Mouse (Mus musculus) hematopoietic stem cell, adult 5-6 weeks (primary cell): ENCODE measurements around the gene Kdsr. TPM values are rescaled to one million over a fixed set of nuclear protein-coding genes. Genes with fewer than 3 reads are reported as not detected.

Source experiments
- ATAC-seq, 2 experiments: fragments of 125-278 bp in 1 of 2; replicated peaks in 1 of 2; 2 replicates each; pipeline ENCODE4 v1.8.0; 2016 to 2017; ENCODE audit warnings: inconsistent platforms in 2 of 2, mild to moderate bottlenecking in 2 of 2, moderate number of reproducible peaks in 2 of 2, low read depth in 1 of 2, moderate TSS enrichment in 1 of 2; ENCODE audit not compliant: low FRiP score in 2 of 2, poor library complexity in 2 of 2, severe bottlenecking in 2 of 2, insufficient read depth in 1 of 2, low TSS enrichment in 1 of 2
- total RNA-seq: library from RNA; stranded (forward); fragments of 172-1452, 232-1000 nt; gene quantifications from 2 replicates; pipeline ENCODE4 v1.2.3, GENCODE M21; 2017

Gene Kdsr
- total RNA-seq, 1 experiment from 2014 or later: 69.4 TPM

DNA sequence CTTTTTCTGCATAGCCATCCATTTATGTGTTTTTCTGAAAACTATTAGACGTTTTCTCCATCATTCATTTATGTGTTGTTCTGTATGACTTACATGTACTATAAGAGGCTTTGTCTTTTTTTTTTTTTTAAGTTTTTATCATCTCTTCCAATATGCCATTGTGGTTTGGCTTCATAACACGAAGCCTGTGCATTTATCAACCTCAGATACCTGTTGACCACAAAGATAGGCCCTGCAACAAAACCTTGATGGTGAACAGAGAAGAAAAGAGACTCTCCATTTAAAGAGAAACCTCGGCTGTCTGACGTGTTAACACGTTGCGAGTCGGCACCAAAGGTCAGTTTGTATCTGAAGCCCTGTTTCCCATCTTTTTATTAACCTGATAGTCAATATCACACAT lies 49.3 kb downstream of the Kdsr start:
- no peak for ATAC-seq

DNA sequence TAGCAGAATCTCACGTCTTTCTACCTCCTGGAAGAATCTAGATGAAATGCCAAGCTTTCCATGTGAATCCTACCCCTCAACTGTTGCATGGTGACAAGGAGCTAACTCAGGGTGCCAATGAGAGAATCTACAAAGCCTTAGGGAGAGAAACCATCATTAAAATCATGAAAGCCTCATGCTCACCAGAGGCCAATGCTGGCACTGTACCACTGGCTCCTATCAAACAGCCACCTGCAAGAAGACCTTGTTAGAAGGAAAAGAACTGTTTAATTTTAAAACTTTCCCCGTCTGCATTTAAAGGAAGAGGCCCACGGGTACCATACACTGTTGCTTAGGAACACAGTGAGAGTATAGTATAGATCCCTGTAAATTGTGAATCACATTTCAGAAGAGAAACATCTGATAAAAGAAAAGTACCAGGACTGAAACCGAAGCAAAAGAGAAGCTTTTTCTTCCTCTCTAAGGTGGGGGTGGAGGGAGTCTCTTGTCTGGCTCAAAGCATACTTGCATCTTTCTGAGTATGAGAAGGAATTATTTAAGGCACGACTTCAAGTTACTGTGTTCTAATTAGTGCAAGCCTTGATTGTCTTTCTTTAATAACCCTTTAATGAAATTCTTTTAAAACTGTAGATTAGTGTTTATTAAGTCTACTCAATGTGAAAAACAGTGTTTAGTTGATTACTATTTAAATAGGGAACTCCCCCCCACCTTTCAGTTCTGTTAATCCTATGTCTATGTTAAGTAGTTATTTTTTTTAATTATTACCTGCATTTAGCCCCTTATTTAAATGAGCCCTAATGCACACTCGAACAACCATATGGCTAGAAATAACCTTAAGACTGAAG lies 52.3 kb downstream of the Kdsr start:
- no peak for ATAC-seq

DNA sequence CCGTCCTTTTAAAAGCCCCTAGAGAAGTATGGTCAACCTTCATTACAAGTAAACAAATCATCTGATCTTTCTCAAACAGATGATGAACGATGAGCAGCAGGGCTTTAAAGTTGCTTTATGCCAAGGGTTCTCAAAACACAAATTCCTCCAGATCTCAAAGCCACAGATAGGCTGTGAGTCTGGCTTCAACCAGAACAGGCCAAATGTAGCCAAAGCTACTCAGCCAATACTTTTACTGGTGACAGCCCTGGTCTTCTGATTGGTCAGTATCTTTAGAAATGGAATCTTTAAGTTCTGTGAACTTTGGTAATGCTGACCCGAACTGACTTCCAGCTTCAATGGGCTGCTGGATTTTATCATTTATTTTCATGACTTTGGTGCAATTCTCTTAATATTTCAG lies 56.3 kb downstream of the Kdsr start:
- no peak for ATAC-seq

DNA sequence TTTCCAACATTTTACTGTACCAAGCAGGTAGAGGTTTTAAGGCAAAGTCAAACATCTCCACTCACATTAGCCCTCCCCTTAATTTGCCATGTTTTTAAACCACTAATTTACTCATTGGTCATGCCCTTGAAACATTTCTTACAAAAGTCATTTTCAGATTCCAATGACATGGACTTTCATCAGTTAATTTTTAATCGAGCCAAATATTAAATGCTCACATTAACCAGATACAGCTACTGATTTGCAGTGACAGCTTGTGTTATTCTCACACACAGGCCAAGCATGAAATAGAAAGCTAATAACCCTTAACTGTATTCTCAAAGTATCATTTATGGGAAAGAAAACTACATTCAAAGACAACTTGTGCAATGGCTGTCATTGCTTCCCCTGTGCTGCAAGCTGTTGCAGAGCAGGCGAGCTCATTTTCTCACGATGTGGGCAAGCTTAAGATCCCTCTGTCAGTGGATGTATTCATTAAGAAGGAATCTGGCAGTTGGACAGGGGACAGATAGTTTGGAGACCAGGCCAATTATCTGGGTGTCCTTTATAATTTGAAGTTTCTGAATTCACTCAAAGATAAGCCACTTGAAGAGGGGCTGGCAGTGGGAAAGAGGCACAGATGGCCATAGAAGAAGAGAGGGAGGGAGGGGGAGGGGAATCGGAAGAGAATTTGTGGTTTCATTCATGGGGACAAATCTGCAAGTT lies 56.9 kb downstream of the Kdsr start:
- no peak for ATAC-seq

DNA sequence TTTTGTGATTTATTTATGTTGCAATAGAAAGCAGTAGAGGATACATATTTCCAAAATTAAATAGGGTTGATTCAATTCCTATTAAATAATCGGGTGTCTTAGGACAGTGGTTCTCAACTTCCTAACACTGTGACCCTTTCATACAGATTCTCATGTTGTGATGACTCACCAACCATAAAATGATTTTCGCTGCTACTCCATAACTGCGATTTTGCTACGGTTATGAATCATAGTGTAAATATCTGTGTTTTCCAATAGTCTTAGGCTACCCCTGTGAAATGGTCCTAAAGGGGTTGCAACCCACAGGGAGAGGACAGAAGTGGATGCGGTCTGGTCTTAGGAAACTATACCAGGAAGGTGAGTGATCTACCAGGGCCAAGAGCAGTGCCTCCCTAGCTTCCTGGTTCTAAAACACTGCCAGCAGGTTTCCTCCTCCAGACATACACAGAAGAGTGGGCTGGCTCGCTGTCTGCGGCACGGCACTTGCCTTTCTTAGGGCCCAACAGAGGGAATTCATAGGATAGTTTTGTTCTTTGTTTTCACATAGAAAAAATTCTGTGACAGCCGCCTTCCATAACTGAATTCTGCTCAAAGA lies 58.9 kb downstream of the Kdsr start:
- ATAC-seq: peak in 1 of 2 experiments; percentile 62; a peak in 2 of 4 replicates

DNA sequence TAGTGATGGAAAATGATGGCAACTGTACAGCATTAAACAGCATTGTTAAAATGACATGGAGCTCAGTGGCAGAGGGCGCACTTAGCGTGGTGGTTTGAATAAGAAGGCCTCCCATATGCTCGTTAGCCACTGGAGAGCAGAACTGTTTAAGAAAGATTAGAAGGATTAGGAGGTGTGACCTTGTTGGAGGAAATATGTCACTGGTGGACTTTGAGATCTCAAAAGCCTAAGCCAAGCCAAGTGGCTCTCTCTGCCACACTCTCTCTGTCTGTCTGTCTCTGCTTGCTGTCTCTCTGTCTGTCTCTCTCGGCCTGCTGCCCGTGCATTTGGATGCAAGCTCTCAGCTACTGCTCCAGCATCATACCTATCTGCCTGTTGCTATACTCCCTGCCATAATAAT lies 63.1 kb downstream of the Kdsr start:
- ATAC-seq: no peak

DNA sequence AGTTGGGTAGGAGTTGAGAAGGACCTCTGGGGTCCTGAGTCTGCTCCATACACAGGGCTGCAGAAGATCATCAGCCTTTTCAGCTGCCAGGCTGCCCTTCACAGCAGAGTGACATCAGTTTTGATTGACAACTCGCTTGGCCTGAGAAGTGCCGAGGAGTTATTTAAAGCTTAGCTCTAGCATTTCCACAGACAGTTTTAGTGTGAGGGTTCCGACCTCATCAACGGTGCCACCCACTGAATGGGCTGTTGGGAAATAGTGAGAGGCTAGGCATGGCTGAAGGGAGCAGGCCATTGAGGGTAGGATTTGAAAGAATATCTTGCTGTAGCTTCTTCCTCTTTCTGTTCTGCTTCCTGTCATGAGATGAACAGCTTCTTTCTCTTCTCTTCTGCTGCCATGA lies 63.9 kb downstream of the Kdsr start:
- ATAC-seq: peak; percentile 49 to 72; a peak in 3 of 4 replicates

DNA sequence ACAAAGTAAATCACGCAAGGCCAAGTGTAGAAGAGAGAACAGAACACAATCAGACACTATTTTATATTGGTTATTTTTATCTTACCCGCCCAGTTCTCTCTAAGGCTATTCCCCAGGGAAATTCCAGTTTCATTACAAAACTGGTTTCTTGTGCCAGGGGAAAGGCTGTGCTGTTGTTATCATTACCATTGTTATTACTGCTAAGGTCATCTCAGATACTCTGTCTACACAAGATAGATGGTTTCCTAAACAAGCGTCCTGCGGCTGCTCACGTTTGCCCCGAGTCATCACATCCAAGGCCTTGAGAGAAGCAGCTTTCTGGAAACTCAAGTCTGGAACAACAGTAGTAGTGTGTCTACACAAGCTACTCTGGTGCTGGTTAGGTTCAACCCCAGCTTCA lies 65.2 kb downstream of the Kdsr start:
- ATAC-seq: no peak

DNA sequence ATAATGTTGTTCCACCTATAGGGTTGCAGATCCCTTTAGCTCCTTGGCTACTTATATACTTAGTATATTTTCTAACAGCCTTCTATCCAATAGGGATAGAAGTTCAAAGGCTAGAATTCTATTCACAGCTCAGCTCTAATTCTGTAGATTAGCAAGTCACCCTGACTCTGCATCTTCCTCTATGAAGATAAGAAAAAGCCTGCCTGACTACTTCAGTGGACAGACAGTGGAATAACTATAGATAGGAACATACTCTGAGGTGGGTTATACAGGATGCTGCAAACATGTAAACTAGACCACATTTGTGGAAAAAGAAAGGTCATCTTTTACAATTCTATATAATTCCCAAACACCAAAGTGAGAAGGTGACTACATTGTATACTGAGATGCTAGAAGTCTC lies 66.9 kb downstream of the Kdsr start:
- no peak for ATAC-seq

DNA sequence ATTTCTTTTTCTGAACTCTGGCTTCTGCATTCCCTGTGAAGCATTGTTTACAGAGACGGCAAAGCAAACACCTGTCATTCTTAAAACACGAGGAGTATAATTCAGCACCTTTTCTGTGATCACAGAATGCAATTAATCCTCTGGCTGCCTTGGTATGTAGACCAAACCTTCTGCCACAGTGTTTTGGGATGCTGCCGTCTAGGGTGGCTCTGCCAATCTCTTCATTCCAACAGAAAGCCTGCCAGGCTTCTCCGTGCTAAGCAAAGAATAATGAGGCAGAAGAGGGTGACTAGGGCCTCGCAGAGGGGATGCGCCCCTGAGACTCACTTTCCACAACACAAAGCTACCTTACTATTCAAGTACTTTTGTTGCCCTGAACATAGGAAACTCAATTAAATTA lies 68.6 kb downstream of the Kdsr start:
- ATAC-seq: no peak

DNA sequence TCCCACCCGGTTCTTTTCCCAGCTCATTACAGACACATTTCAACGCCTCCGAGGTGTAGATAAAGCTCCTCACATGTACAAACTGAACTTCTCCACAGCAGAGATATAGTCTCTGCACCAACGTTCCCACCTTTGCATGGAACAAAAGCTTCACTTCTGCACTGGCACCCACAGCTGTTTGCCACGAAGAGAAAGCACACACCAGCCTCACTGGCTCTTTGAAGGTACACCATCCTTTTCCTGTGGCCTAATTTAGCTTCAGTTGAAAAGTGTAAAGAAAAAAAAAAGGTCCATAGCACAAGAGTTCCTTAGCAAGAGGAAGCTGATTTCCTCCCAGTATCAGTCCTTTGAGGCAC lies 71.4 kb downstream of the Kdsr start:
- ATAC-seq: peak; percentile 60 to 61

DNA sequence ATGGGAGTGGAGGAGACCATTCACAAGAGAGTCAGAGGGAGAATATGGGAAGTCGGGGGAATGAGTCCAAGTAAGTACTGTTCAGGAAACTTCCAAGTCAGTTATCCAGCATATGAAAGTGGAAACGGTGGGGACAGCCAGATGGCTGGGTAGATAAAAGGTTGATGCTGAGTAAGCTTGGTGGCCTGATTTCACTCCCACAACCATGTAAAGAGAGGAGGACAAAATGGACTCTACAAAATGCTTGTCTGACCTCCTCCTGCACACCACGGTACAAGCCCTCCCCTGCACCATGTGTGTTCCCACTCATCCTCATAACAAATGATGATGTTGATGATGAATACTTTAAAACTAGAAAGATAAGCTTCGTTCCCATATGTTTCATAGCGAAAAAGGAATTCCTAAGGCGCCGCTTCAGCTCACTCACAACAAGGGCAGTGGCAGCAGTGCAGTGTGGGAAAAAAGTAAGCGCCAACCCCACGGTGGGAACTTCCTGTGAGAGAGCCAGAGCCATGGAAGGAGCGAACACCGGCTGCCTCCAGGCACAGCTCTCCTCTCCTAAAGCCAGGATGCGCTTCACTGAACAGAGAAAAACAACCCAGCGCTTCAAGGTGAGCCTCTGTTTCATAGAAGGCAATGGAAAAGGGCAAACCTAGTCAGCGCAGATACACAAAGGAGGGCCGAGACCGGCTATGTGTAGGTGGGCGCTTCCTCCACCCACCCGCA lies 71.9 kb downstream of the Kdsr start:
- peak; percentile 15 to 25; a peak in 1 of 4 replicates for ATAC-seq

DNA sequence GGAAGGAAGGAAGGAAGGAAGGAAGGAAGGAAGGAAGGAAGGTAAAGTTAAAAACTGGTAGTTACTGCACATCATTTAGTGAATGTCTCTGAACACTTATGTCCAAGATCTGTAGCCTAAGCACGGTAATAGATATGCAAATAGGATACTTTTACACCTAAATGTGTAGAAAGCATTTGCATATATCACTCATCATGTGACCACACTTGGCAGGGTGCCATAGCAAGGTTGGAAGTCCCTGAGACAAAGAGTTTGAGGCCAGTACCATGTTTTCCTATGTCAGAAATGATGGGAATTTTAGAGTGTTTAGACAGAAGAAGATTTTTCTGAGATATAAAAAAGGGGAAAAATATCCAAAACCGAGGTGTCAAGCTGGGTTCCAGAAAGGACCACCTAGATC lies 73.8 kb downstream of the Kdsr start:
- no peak for ATAC-seq

DNA sequence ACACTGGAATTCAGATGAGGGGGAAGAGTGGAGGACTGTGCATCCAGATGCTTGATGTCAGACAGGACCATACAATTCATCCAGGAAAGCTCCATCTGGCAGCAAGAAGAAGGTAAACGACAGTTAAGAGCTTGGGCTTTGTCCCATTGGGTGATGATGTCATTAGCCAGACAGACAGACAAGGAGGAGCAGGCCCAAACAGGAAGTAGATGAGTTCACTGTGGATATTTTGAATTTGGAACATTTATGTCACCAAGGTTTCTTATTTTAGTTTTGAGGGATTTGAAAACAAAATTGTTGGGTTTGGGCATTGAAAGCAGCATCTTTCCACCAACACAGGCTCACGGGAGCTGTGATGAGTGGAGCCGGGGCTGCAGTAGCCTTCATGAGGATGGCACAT lies 75.0 kb downstream of the Kdsr start:
- ATAC-seq: no peak

DNA sequence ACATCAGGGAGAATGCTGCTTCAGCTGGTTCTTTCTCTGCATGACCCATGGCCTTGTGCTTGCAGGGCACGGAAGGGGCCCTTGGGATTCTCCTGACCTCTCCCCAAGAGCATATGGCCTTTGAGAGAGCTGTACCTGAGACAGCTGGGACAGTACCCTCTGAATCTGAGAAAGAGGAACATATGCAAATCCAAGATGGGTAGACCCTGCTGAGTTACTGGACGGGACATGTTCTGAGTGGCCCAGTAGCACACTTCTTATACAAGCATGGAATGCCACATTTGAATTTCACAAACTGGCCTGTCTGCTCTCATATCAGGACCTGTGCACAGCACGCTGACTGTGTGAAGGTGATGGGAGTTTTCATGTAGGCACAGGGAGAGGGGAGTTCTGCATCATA lies 76.7 kb downstream of the Kdsr start:
- no peak for ATAC-seq

DNA sequence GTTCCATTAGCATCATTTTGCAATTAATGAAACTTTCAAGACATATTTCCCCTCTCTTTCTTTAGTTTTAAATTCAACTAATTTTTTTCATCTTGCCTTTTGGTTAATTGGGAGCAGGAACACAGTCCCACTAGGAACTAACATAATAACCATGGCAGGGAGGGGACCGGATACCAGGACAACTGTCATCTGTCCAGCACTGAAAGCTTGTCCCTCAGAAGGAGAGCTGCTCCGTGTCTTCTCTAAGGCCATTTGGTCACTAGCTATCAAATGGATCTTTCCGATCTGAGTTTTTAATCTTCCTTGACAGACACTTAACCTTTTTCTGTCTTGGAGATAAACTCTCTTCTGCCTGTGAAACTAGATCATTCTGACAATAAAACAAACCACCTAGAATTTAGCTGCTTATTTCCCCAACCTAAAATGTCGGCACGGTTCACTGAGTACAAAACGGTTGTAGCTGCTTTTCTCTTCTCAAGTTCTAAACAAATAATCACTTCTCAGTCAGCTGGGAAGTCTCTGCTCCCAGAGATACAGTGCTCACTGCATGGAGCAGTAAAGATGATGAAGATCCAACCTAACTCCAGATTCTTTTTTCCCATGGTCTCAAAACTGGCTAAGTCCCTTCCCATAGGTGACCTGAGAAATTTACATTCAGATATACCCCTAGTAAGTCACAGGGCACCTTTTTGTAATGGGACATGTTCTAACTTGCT lies 79.6 kb downstream of the Kdsr start:
- ATAC-seq: no peak

DNA sequence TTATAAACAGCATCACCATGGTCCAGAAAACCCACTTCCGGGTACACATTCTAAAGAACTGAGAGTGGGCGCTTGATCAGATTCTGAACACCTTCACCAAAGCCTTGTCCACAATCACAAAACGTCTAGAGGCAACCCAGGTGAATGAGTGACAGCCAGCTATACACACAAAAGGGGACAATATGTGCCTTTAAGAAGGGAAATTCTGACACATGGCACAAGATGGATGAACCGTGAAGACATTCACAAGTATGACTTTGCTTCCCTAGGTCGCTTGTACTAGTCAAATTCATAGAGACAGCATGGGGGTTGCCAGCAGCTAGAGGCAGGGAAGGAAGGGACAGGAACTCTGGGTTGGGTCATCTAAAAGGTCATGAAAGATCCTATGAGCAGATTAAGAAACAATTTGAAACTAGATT lies 81.5 kb downstream of the Kdsr start:
- ATAC-seq: peak in 1 of 2 experiments; percentile 56; a peak in 1 of 4 replicates
